Mouse (Mus musculus) bone marrow macrophage, adult 2 months (primary cell): Measurements from ENCODE around the gene Slc29a1.

ENCODE experiments used
- CTCF ChIP-seq: IDR thresholded peaks from 2 replicates; pipeline ENCODE4 v1.5.1; 2012; ENCODE audit warnings: low read depth, mild to moderate bottlenecking, low read length, moderate library complexity
- POLR2A ChIP-seq: IDR thresholded peaks from 2 replicates; pipeline ENCODE4 v1.6.1; 2012; ENCODE audit warnings: mild to moderate bottlenecking, low read depth, low read length, borderline replicate concordance

GRCm38 (mm10) chr17:45584096-45584896, 15.1 kb downstream of the Slc29a1 start:
- TF ChIP-seq CTCF (no peak), POLR2A (no peak)
